27 mouse cellular contexts compared by ENCODE assay signal in genomic region chr11:70288102-70288501, GRCm38 (mm10). TPM values are rescaled to one million over a fixed set of nuclear protein-coding genes. Genes with fewer than 3 reads are reported as not detected.
DNase-seq lines count a peak whose midpoint lies in the region; ATAC-seq and TF ChIP-seq lines count a peak whose summit lies in the region.
"Had no signal": no experiment of that assay in that cellular context is flagged by ENCODE, and none has a peak within 500 bp of the region (broad histone marks: within the 10 kb centered on the region; RNA-seq: fewer than 3 reads in every experiment).

No protein-coding gene starts in this region.

- peaks cover 8% of the 10 kb centered on the region; the same call in 1 of the 2 replicates for H3K4me1 ChIP-seq in stomach, embryonic 14.5 days (ENCODE audit: control insufficient read depth, insufficient read depth, low read length)
- H3K4me1 ChIP-seq in stomach, postnatal 0 days (replicated peaks; ENCODE audit: control insufficient read depth, insufficient read depth) = no peaks in the 10 kb centered on the region
- H3K4me1 ChIP-seq: hindbrain, embryonic 13.5 days had no signal

- no peak for DNase-seq in gastrocnemius, adult 2 months
- no peak for DNase-seq in gastrocnemius, adult 18-20 months (ENCODE audit: low spot score)
- DNase-seq in NIH3T3 (ENCODE audit: low read depth) = peak; percentile 22
- DNase-seq in stomach, postnatal 0 days (ENCODE audit: low spot score) = no peak
- DNase-seq in right cerebral cortex, postnatal 36 days (ENCODE audit: low spot score in 2 of 2) = no peak
- no peak for DNase-seq in heart, postnatal 10 days
- DNase-seq: adrenal gland, adult 2 months; adrenal gland, postnatal 14 days; cerebellum, adult 11-12 months; cerebellum, adult 8-10 months; cerebellum, postnatal 14 days; gastrocnemius, postnatal 14 days; heart, adult 11 months; heart, postnatal 36 days had no signal

- WGBS in stomach, embryonic 14.5 days = 74% methylated on average over 10 of the region's 10 CpGs
- 63% methylated on average over 10 of the region's 10 CpGs for WGBS in stomach, postnatal 0 days

- no peak for TF ChIP-seq CTCF in gastrocnemius, adult 2 months (IDR thresholded peaks at IDR 0.05)
- no peak for TF ChIP-seq CTCF in stomach, postnatal 0 days (IDR thresholded peaks at IDR 0.05; ENCODE audit: low read depth)

- no peak overlapping the region for H3K4me2 ChIP-seq in stomach, embryonic 14.5 days (replicated peaks; ENCODE audit: low read depth, low read length)
- no peak overlapping the region for H3K4me2 ChIP-seq in stomach, postnatal 0 days (replicated peaks; ENCODE audit: low read depth)
- H3K4me2 ChIP-seq: heart, embryonic 11.5 days; hindbrain, embryonic 13.5 days had no signal

- 0 out of 2 replicates have a peak overlapping the region, but pooled peaks have one; percentile 31 for H3K27ac ChIP-seq in gastrocnemius, adult 2 months
- 0 out of 2 replicates have a peak overlapping the region, but pooled peaks have one; percentile 23 for H3K27ac ChIP-seq in stomach, embryonic 14.5 days (ENCODE audit: low read length)
- no peak overlapping the region for H3K27ac ChIP-seq in stomach, postnatal 0 days (replicated peaks)
- H3K27ac ChIP-seq: hindbrain, embryonic 10.5 days; hindbrain, embryonic 13.5 days had no signal

- intact Hi-C loops in gastrocnemius, adult 2 months (cut with DNase I) = no loop called here
- intact Hi-C loops in heart, postnatal 10 days (cut with DNase I) = no loop called here

- H3K9me3 ChIP-seq in stomach, embryonic 14.5 days (ENCODE audit: control insufficient read depth, low read depth, low read length) = no peaks in the 10 kb centered on the region
- H3K9me3 ChIP-seq in stomach, postnatal 0 days (ENCODE audit: control insufficient read depth, low read length) = no peaks in the 10 kb centered on the region
- H3K9me3 ChIP-seq: hindbrain, embryonic 10.5 days; hindbrain, embryonic 13.5 days had no signal

- no peak overlapping the region for H3K4me3 ChIP-seq in gastrocnemius, adult 2 months
- H3K4me3 ChIP-seq in stomach, embryonic 14.5 days (ENCODE audit: low read depth, low read length) = no peak overlapping the region
- H3K4me3 ChIP-seq in stomach, postnatal 0 days (ENCODE audit: low read depth, low read length) = no peak overlapping the region
- H3K4me3 ChIP-seq: hindbrain, embryonic 10.5 days; hindbrain, embryonic 13.5 days had no signal

- no peak for TF ChIP-seq EP300 in stomach, postnatal 0 days (optimal IDR thresholded peaks at IDR 0.05)

- H3K27me3 ChIP-seq in stomach, embryonic 14.5 days (ENCODE audit: control insufficient read depth, insufficient read depth, low read length) = no peaks in the 10 kb centered on the region
- H3K27me3 ChIP-seq in stomach, postnatal 0 days (ENCODE audit: control insufficient read depth, insufficient read depth, low read length) = no peaks in the 10 kb centered on the region

- no peaks in the 10 kb centered on the region for H3K36me3 ChIP-seq in stomach, embryonic 14.5 days (ENCODE audit: control insufficient read depth, insufficient read depth, low read length)
- no peaks in the 10 kb centered on the region for H3K36me3 ChIP-seq in stomach, postnatal 0 days (ENCODE audit: control insufficient read depth, insufficient read depth, low read length)
- H3K36me3 ChIP-seq: hindbrain, embryonic 10.5 days; hindbrain, embryonic 13.5 days had no signal

- ATAC-seq in stomach, embryonic 14.5 days (ENCODE audit: insufficient number of reproducible peaks, insufficient read depth, low FRiP score, low read depth) = no peak
- 0 out of 2 replicates have a peak, but pooled peaks have one; percentile 56 for ATAC-seq in stomach, postnatal 0 days (ENCODE audit: low FRiP score, low TSS enrichment)
- no peak for ATAC-seq in cerebellum, adult (ENCODE audit: insufficient number of reproducible peaks, low FRiP score, low TSS enrichment)
- ATAC-seq: forebrain, embryonic 14.5 days; hindbrain, embryonic 16.5 days; Patski had no signal

- no peak overlapping the region for H3K9ac ChIP-seq in stomach, embryonic 14.5 days (replicated peaks; ENCODE audit: low read depth, low read length)
- no peak overlapping the region for H3K9ac ChIP-seq in stomach, postnatal 0 days (ENCODE audit: low read length)
- H3K9ac ChIP-seq: hindbrain, embryonic 13.5 days had no signal

RNA-seq across cellular contexts. Expression of gene Alox12, which starts 32.9 kb away (rescaled TPM):
- total RNA-seq in gastrocnemius, adult 2 months (2021) = 1 to 10 TPM; 1.0 to 1.8 TPM
- total RNA-seq in gastrocnemius, adult 18-20 months (2021) = 1 to 10 TPM; 1.2 to 1.5 TPM
- polyA plus RNA-seq in stomach, embryonic 14.5 days (2014; fragmentation: Nextera tagmentation; extraction: Ambion mirVana) = 13.0 and 14.6 TPM in 2 replicates
- 13.8 and 16.5 TPM in 2 replicates for polyA plus RNA-seq in stomach, postnatal 0 days (2015; fragmentation: Nextera tagmentation; extraction: Ambion mirVana)
- total RNA-seq in heart, postnatal 10 days (2021) = 1 to 10 TPM; 3.4 to 5.2 TPM

RNA-seq across cellular contexts. Expression of gene Alox12e, which starts 34.3 kb away (rescaled TPM):
- not detected for total RNA-seq in gastrocnemius, adult 2 months (2021)
- not detected for total RNA-seq in gastrocnemius, adult 18-20 months (2021)
- polyA plus RNA-seq in stomach, embryonic 14.5 days (2014; fragmentation: Nextera tagmentation; extraction: Ambion mirVana) = not detected in 2 replicates
- polyA plus RNA-seq in stomach, postnatal 0 days (2015; fragmentation: Nextera tagmentation; extraction: Ambion mirVana) = 0.05 and 0.17 TPM in 2 replicates
- not detected for total RNA-seq in heart, postnatal 10 days (2021)
- total RNA-seq: adrenal gland, adult 2 months; adrenal gland, postnatal 14 days; adrenal gland, postnatal 4 days; heart, adult 8-10 months; heart, postnatal 36 days had no signal
- polyA plus RNA-seq: forebrain, embryonic 11.5 days; forebrain, embryonic 14.5 days; heart, embryonic 11.5 days; heart, embryonic 14.5 days; heart, postnatal 0 days; hindbrain, embryonic 10.5 days; hindbrain, embryonic 13.5 days; Patski had no signal

RNA-seq across cellular contexts. Expression of gene Rnasek, which starts 48.5 kb away (rescaled TPM):
- 100 to 1,000 TPM; 109 to 117 TPM for total RNA-seq in gastrocnemius, adult 2 months (2021)
- total RNA-seq in gastrocnemius, adult 18-20 months (2021) = 100 to 1,000 TPM; 120 to 133 TPM
- polyA plus RNA-seq in stomach, embryonic 14.5 days (2014; fragmentation: Nextera tagmentation; extraction: Ambion mirVana) = 157 and 164 TPM in 2 replicates
- polyA plus RNA-seq in stomach, postnatal 0 days (2015; fragmentation: Nextera tagmentation; extraction: Ambion mirVana) = 317 and 326 TPM in 2 replicates
- total RNA-seq in heart, postnatal 10 days (2021) = 100 to 1,000 TPM in 1 of 2 experiments, 10 to 100 TPM in 1; 96.4 to 102 TPM

RNA-seq across cellular contexts. Expression of gene Gm21988, which starts 48.5 kb away (rescaled TPM):
- 1 to 10 TPM; 3.7 to 4.4 TPM for total RNA-seq in gastrocnemius, adult 2 months (2021)
- 1 to 10 TPM; 3.2 to 3.3 TPM for total RNA-seq in gastrocnemius, adult 18-20 months (2021)
- 9.2 and 13.3 TPM in 2 replicates for polyA plus RNA-seq in stomach, embryonic 14.5 days (2014; fragmentation: Nextera tagmentation; extraction: Ambion mirVana)
- 7.5 and 10.1 TPM in 2 replicates for polyA plus RNA-seq in stomach, postnatal 0 days (2015; fragmentation: Nextera tagmentation; extraction: Ambion mirVana)
- 1 to 10 TPM; 3.3 to 3.4 TPM for total RNA-seq in heart, postnatal 10 days (2021)

RNA-seq across cellular contexts. Expression of gene 0610010K14Rik, which starts 50.4 kb away (rescaled TPM):
- 10 to 100 TPM; 33.4 to 37.0 TPM for total RNA-seq in gastrocnemius, adult 2 months (2021)
- total RNA-seq in gastrocnemius, adult 18-20 months (2021) = 10 to 100 TPM; 30.3 to 30.7 TPM
- 164 and 167 TPM in 2 replicates for polyA plus RNA-seq in stomach, embryonic 14.5 days (2014; fragmentation: Nextera tagmentation; extraction: Ambion mirVana)
- 81.0 and 83.6 TPM in 2 replicates for polyA plus RNA-seq in stomach, postnatal 0 days (2015; fragmentation: Nextera tagmentation; extraction: Ambion mirVana)
- 10 to 100 TPM; 54.8 to 60.8 TPM for total RNA-seq in heart, postnatal 10 days (2021)
